Mouse (Mus musculus) bone marrow macrophage, adult 2 months (primary cell): ENCODE data around the gene Pde4dip. TPM values are rescaled to one million over a fixed set of nuclear protein-coding genes. Genes with fewer than 3 reads are reported as not detected.

ENCODE experiments used
- H3K27ac ChIP-seq: 2 replicates; pipeline ENCODE4 v1.5.1; 2012; ENCODE audit warnings: low read depth, low read length; ENCODE audit not compliant: insufficient read depth
- H3K4me1 ChIP-seq: 2 replicates; pipeline ENCODE4 v1.6.1; 2012; ENCODE audit warnings: low read length; ENCODE audit not compliant: control insufficient read depth, insufficient read depth
- H3K4me3 ChIP-seq: 2 replicates; pipeline ENCODE4 v1.5.1; 2012; ENCODE audit warnings: mild to moderate bottlenecking, low read length, moderate library complexity; ENCODE audit not compliant: insufficient read depth
- CTCF ChIP-seq: IDR thresholded peaks from 2 replicates; pipeline ENCODE4 v1.5.1; 2012; ENCODE audit warnings: low read depth, mild to moderate bottlenecking, low read length, moderate library complexity
- POLR2A ChIP-seq: IDR thresholded peaks from 2 replicates; pipeline ENCODE4 v1.6.1; 2012; ENCODE audit warnings: mild to moderate bottlenecking, low read depth, low read length, borderline replicate concordance
- polyA plus RNA-seq: library from polyadenylated mRNA; stranded (reverse); fragments of >200 nt; gene quantifications from 2 replicates; pipeline ENCODE4 v1.2.4, GENCODE M21; 2012; ENCODE audit not compliant: missing spikeins, insufficient read depth, insufficient read length

Pde4dip gene
- polyA plus RNA-seq, 1 experiment = 16.6 TPM

DNA sequence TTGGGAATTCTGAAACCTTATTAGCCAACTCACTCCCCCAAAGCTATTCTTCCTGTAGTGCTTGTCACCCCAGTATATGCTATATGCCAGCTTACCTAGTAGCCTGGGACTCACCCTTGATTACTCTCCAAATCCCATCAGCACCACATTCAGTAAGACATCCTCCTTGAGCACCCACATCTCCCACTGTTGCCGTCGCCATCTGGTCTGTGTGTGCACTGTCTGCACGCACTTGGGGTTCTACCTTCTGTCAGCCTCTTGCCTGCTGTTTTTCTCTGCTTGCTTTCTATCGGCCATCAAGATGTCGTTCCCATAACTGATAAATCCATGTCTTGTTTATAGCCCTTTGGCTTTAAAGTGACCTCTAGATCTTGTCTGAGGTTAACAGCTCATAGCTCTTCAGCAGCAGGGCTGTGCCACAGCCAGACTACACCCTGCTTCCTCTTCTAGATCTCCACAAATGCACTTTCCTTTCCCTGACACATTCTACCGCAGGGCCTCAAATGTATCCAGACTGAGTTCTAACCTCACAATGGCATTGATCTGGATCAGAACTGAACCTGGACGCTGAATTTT is 42.9 kb upstream of the Pde4dip start:
- TF ChIP-seq POLR2A (no peak), CTCF (no peak)
- Histone ChIP-seq H3K27ac (peak overlapping the region; percentile 78), H3K4me1 (peaks cover 35% of the 10 kb centered on the region), H3K4me3 (no peak overlapping the region)

DNA sequence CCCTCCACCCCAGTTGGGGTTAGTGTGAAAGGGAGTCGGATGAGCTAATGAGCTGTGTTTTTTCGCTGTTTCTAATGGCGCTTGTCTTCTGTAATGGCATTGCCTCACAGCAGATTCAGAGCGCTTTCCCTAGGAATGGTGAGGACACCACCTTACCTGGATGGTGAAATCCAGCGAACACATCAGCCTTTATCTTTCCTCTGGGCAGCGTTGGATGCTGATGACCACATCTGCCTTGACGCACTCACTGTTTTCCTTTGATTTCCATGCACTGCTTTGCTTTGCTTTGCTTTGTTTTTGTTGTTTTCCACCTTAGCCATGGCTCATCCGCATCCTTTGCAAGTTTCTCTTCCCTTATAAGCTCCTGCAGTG is 42.3 kb upstream of the Pde4dip start:
- peaks cover 35% of the 10 kb centered on the region for H3K4me1 ChIP-seq
- H3K4me3 ChIP-seq = no peak overlapping the region
- no peak for TF ChIP-seq CTCF
- TF ChIP-seq POLR2A = no peak
- no peak overlapping the region for H3K27ac ChIP-seq

DNA sequence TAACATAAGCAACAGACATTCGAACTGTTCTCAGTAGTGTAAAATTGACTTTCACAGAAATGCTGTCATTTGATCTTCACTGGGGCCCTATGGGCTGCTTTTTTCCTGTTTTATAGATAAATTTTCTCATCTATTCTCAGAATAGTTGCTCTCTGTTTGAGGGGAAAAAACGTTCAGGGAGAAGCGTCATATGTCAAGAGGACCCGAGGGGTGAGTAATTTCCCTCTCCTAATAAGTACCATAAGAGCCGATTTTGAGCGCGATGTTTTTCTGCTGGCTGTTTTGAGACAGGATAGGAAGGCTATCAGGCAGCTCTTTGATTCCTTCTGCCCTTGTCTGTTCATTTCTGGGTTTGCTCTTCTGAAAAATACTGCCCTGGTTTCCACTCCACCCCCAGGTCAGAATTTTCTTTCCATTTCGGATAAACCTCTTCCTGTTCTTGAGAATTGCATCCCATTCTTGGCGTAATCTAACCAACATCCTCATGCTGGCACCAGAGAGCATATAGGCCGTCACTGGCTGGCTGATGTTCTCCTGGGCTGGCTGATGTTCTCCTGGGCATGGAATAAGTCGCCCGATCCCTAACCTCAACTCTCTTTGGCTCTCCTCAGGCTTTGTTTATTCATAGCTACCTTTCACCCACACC is 41.8 kb upstream of the Pde4dip start:
- H3K4me3 ChIP-seq = no peak overlapping the region
- no peak overlapping the region for H3K27ac ChIP-seq
- TF ChIP-seq POLR2A (no peak), CTCF (no peak)
- H3K4me1 ChIP-seq = peaks cover 35% of the 10 kb centered on the region

DNA sequence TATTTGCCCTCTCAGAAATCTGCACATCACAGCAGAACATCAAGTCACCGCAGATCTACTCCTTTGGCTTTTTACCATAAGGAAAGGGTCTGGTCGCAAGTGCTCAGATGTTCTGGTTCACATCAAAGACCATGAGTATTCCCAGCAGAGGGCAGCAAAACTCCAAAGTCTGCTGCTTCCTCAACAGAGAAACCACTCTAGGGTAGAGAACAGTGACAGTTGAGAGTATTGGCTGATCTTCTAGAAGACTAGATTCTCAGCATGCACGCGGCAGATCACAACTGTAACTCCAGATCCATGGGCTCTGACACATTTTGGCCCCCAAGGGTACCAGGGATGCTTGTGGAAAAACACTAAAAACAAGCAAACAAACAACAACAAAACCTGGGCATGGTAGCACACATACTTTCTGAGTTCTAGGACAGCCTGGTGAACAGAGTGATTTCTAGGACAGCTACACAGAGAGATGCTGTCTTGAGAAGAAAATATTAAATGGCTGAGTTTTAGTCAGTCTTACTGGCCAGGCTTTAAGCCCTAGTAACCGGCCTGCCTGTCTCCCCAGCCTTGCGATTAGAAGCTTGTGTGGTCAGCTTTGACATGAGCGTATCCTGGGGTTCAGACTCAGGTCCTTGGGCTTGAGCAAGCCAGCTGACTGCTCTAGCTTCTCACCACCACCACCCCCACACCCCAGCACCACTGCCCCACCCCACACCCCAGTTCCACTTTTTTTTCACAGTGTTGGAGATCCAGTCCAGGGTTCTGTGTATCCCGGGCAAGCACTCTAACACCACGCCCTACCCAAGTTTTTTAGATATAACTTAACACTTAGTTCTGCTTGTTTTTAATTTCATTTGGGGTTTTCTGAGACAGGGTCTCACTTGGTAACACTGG is 40.7 kb upstream of the Pde4dip start:
- Histone ChIP-seq H3K4me3 (no peak overlapping the region), H3K4me1 (peaks cover 31% of the 10 kb centered on the region), H3K27ac (no peak overlapping the region)
- no peak for TF ChIP-seq CTCF
- TF ChIP-seq POLR2A = no peak

- H3K27ac ChIP-seq = no peak overlapping the region
- TF ChIP-seq CTCF = no peak
- H3K4me1 ChIP-seq = peaks cover 19% of the 10 kb centered on the region
- H3K4me3 ChIP-seq = no peak overlapping the region
These were observed 38.8 kb upstream of the Pde4dip start for GRCm38 (mm10) chr3:97927322-97927721.

GRCm38 (mm10) chr3:97925246-97925645 is 36.7 kb upstream of the Pde4dip start:
- TF ChIP-seq POLR2A (no peak), CTCF (no peak)
- Histone ChIP-seq H3K4me1 (peaks cover 4% of the 10 kb centered on the region), H3K27ac (no peak overlapping the region), H3K4me3 (no peak overlapping the region)

- Histone ChIP-seq H3K4me1 (peaks cover 3% of the 10 kb centered on the region; the same call in 1 of the 2 replicates), H3K4me3 (no peak overlapping the region), H3K27ac (no peak overlapping the region)
- TF ChIP-seq POLR2A = no peak
- TF ChIP-seq CTCF = no peak
These were observed 30.5 kb upstream of the Pde4dip start for GRCm38 (mm10) chr3:97918885-97919550.

GRCm38 (mm10) chr3:97915081-97915480 is 26.6 kb upstream of the Pde4dip start:
- Histone ChIP-seq H3K4me3 (no peak overlapping the region), H3K27ac (no peak overlapping the region), H3K4me1 (peaks cover 3% of the 10 kb centered on the region; the same call in 1 of the 2 replicates)
- TF ChIP-seq POLR2A (no peak), CTCF (no peak; the same call in 1 of the 2 replicates)

- TF ChIP-seq POLR2A (no peak), CTCF (no peak)
- H3K27ac ChIP-seq = no peak overlapping the region
- H3K4me3 ChIP-seq = no peak overlapping the region
- no peaks in the 10 kb centered on the region for H3K4me1 ChIP-seq
These were observed 22.6 kb upstream of the Pde4dip start for GRCm38 (mm10) chr3:97911093-97911492.
